Mouse (Mus musculus) cerebellum, adult 2 months (tissue): ENCODE measurements around the gene Zfp26.

ENCODE experiments used
- CTCF ChIP-seq: fragments of 200-500 bp; IDR thresholded peaks from 2 replicates; pipeline ENCODE4 v1.5.1; 2011; ENCODE audit warnings: low read depth, mild to moderate bottlenecking, control low read depth, low read length, moderate library complexity, borderline replicate concordance; ENCODE audit not compliant: insufficient read depth
- POLR2A ChIP-seq: fragments of 200-500 bp; IDR thresholded peaks from 2 replicates; pipeline ENCODE4 v1.6.1; 2011; ENCODE audit warnings: low read length, control low read depth, borderline replicate concordance; ENCODE audit not compliant: insufficient read depth

DNA sequence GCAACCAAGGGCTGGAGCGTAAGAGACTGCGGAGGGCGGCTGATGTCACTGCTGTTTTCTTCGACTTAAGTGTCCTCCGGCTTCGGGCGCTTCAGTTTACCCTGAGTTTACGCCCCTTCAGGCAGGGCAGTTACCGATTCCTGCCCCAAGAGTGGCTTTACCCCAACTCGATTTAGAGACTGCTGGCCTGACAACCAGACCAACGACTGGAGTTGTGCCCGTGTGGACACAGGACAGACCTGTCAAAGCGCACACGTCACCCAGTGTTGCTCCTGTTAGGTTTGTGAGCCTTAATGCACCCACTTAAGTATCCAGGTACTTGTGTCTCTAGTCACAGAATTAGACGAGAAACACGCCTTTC, 74.6 kb downstream of the Zfp26 start:
- TF ChIP-seq POLR2A = no peak
- TF ChIP-seq CTCF = no peak; the same call in 1 of the 2 replicates
